Mouse (Mus musculus) ES-Bruce4 (cell line): ENCODE measurements at regions not wholly inside any gene's neighbourhood (a gene's known extent, or its start where the extent isn't known, plus 50 kb on each side); places are given as distances from the start of the nearest gene placed in this dataset.

ENCODE experiments used
- H3K27ac ChIP-seq: 2 replicates; pipeline ENCODE4 v1.5.1; 2012; ENCODE audit warnings: low read length, inconsistent platforms; ENCODE audit not compliant: insufficient read depth
- H3K27me3 ChIP-seq: 2 replicates; pipeline ENCODE4 v1.6.1; 2012; ENCODE audit warnings: mild to moderate bottlenecking, low read length, inconsistent platforms; ENCODE audit not compliant: control insufficient read depth, poor library complexity, insufficient read depth, severe bottlenecking
- H3K36me3 ChIP-seq: 2 replicates; pipeline ENCODE4 v1.6.1; 2012; ENCODE audit warnings: inconsistent platforms, mild to moderate bottlenecking, low read length, moderate library complexity; ENCODE audit not compliant: control insufficient read depth, poor library complexity, insufficient read depth, severe bottlenecking
- H3K4me1 ChIP-seq: one replicate; pipeline ENCODE4 v1.8.1; 2011; ENCODE audit warnings: low read length; ENCODE audit not compliant: control insufficient read depth, insufficient read depth
- H3K4me3 ChIP-seq: 2 replicates; pipeline ENCODE4 v1.5.1; 2011; ENCODE audit warnings: low read depth, mild to moderate bottlenecking, low read length
- H3K9ac ChIP-seq: 2 replicates; pipeline ENCODE4 v1.6.1; 2012; ENCODE audit warnings: low read depth, mild to moderate bottlenecking, inconsistent platforms; ENCODE audit not compliant: poor library complexity, severe bottlenecking
- H3K9me3 ChIP-seq: replicated peaks from 2 replicates; pipeline ENCODE4 v1.6.1; 2012; ENCODE audit warnings: mild to moderate bottlenecking, low read length, inconsistent platforms; ENCODE audit not compliant: control insufficient read depth, poor library complexity, insufficient read depth, severe bottlenecking
- CTCF ChIP-seq: IDR thresholded peaks from one replicate; pipeline ENCODE4 v1.8.1; 2011; ENCODE audit warnings: low read depth, low read length
- EP300 ChIP-seq: IDR thresholded peaks from 2 replicates; pipeline ENCODE4 v1.6.1; 2011; ENCODE audit warnings: low read depth, low read length; ENCODE audit not compliant: insufficient read depth
- POLR2A ChIP-seq: IDR thresholded peaks from one replicate; pipeline ENCODE4 v1.8.1; 2011; ENCODE audit warnings: low read length; ENCODE audit not compliant: insufficient read depth

- TF ChIP-seq CTCF (no peak), EP300 (no peak), POLR2A (no peak)
- H3K36me3 ChIP-seq, result no peaks in the 10 kb centered on the region
- H3K9me3 ChIP-seq, result no peaks in the 10 kb centered on the region
- no peaks in the 10 kb centered on the region for H3K4me1 ChIP-seq
- H3K4me3 ChIP-seq, result no peak overlapping the region
- no peak overlapping the region for H3K9ac ChIP-seq
- no peak overlapping the region for H3K27ac ChIP-seq
- no peaks in the 10 kb centered on the region for H3K27me3 ChIP-seq
Observed at GRCm38 (mm10) chr13:72419532-72419931, 209.1 kb upstream of the Irx2 start.

- no peak overlapping the region for H3K27ac ChIP-seq
- H3K4me3 ChIP-seq, result no peak overlapping the region
- H3K27me3 ChIP-seq, result no peaks in the 10 kb centered on the region
Observed at GRCm38 (mm10) chr13:72425917-72426316, 202.7 kb upstream of the Irx2 start.

GRCm38 (mm10) chr13:72445336-72445735 lies 183.3 kb upstream of the Irx2 start:
- Histone ChIP-seq H3K4me3 (no peak overlapping the region), H3K9me3 (no peaks in the 10 kb centered on the region), H3K27ac (no peak overlapping the region), H3K9ac (no peak overlapping the region), H3K36me3 (no peaks in the 10 kb centered on the region), H3K4me1 (no peaks in the 10 kb centered on the region), H3K27me3 (no peaks in the 10 kb centered on the region)
- no peak for TF ChIP-seq CTCF

More at GRCm38 (mm10) chr13:72425917-72426316, 202.7 kb upstream of the Irx2 start:
- no peak for TF ChIP-seq POLR2A
- TF ChIP-seq CTCF, result no peak
- no peak for TF ChIP-seq EP300
- Histone ChIP-seq H3K36me3 (no peaks in the 10 kb centered on the region), H3K9me3 (no peaks in the 10 kb centered on the region), H3K9ac (no peak overlapping the region), H3K4me1 (no peaks in the 10 kb centered on the region)

GRCm38 (mm10) chr13:72448458-72449058 lies 180.1 kb upstream of the Irx2 start:
- Histone ChIP-seq H3K9ac (no peak overlapping the region), H3K27ac (no peak overlapping the region), H3K36me3 (no peaks in the 10 kb centered on the region), H3K9me3 (no peaks in the 10 kb centered on the region; the same call in 1 of the 2 replicates), H3K4me1 (no peaks in the 10 kb centered on the region), H3K27me3 (no peaks in the 10 kb centered on the region), H3K4me3 (no peak overlapping the region)
- no peak for TF ChIP-seq CTCF
- TF ChIP-seq POLR2A, result no peak
- no peak for TF ChIP-seq EP300

- TF ChIP-seq CTCF (no peak), POLR2A (no peak), EP300 (no peak)
- no peak overlapping the region for H3K27ac ChIP-seq
- H3K9ac ChIP-seq, result no peak overlapping the region
- H3K9me3 ChIP-seq, result peaks cover 5% of the 10 kb centered on the region; the same call in 1 of the 2 replicates
- no peaks in the 10 kb centered on the region for H3K27me3 ChIP-seq
- no peaks in the 10 kb centered on the region for H3K36me3 ChIP-seq
- no peak overlapping the region for H3K4me3 ChIP-seq
- H3K4me1 ChIP-seq, result no peaks in the 10 kb centered on the region
Observed at GRCm38 (mm10) chr13:72495353-72495752, 133.3 kb upstream of the Irx2 start.

- H3K4me1 ChIP-seq, result no peaks in the 10 kb centered on the region
- no peak for TF ChIP-seq POLR2A
- no peak for TF ChIP-seq EP300
- no peak for TF ChIP-seq CTCF
- H3K27me3 ChIP-seq, result no peaks in the 10 kb centered on the region
- no peak overlapping the region for H3K9ac ChIP-seq
- no peak overlapping the region for H3K27ac ChIP-seq
- H3K9me3 ChIP-seq, result no peaks in the 10 kb centered on the region; the same call in 1 of the 2 replicates
- H3K4me3 ChIP-seq, result no peak overlapping the region
- H3K36me3 ChIP-seq, result no peaks in the 10 kb centered on the region
Observed at GRCm38 (mm10) chr13:72497036-72497435, 131.6 kb upstream of the Irx2 start.
